Mouse (Mus musculus) MEL (cell line): Measurements from ENCODE around the gene Egfem1. TPM values are rescaled to one million over a fixed set of nuclear protein-coding genes. Genes with fewer than 3 reads are reported as not detected.

ENCODE experiments used
- DNase-seq: peaks from one replicate; pipeline ENCODE4 v3.0.0; 2011; ENCODE audit warnings: low read depth, low spot score
- H3K27ac ChIP-seq: 2 replicates; pipeline ENCODE4 v1.5.1; 2012; ENCODE audit warnings: low read depth, mild to moderate bottlenecking, control low read depth, low read length, moderate library complexity; ENCODE audit not compliant: control insufficient read depth
- H3K27me3 ChIP-seq, 2 experiments: fragments of 150-350 bp in 1 of 2; sonication (generic) in 1 of 2; 2 replicates each; pipeline ENCODE4 v1.6.1; 2012; ENCODE audit warnings: low read length in 2 of 2, mild to moderate bottlenecking in 2 of 2, improper control_type of control experiment in 1 of 2, moderate library complexity in 1 of 2; ENCODE audit not compliant: insufficient read depth in 2 of 2, control insufficient read depth in 1 of 2
- H3K36me3 ChIP-seq, 2 experiments: 2 replicates each; pipeline ENCODE4 v1.6.1; 2012 to 2014; ENCODE audit warnings: low read length in 2 of 2, improper control_type of control experiment in 1 of 2, inconsistent platforms in 1 of 2, mild to moderate bottlenecking in 1 of 2; ENCODE audit not compliant: insufficient read depth in 2 of 2, control insufficient read depth in 1 of 2
- H3K4me1 ChIP-seq, 2 experiments: fragments of 150-350 bp in 1 of 2; sonication (generic) in 1 of 2; 2 replicates each; pipeline ENCODE4 v1.6.1; 2012; ENCODE audit warnings: low read length in 2 of 2, improper control_type of control experiment in 1 of 2, mild to moderate bottlenecking in 1 of 2; ENCODE audit not compliant: insufficient read depth in 2 of 2, control insufficient read depth in 1 of 2
- H3K4me3 ChIP-seq, 2 experiments: fragments of 150-350 bp in 1 of 2; sonication (generic) in 1 of 2; 2 replicates each; pipeline ENCODE4 v1.5.1; 2012; ENCODE audit warnings: low read depth in 2 of 2, low read length in 2 of 2, mild to moderate bottlenecking in 2 of 2, moderate library complexity in 2 of 2, control low read depth in 1 of 2, improper control_type of control experiment in 1 of 2; ENCODE audit not compliant: control insufficient read depth in 1 of 2, insufficient read depth in 1 of 2
- H3K79me2 ChIP-seq: 2 replicates; pipeline ENCODE4 v1.6.1; 2012; ENCODE audit warnings: mild to moderate bottlenecking, low read length, moderate library complexity; ENCODE audit not compliant: control insufficient read depth, poor library complexity, insufficient read depth
- H3K9ac ChIP-seq: 2 replicates; pipeline ENCODE4 v1.6.1; 2012; ENCODE audit warnings: low read depth, mild to moderate bottlenecking, control low read depth, low read length, moderate library complexity; ENCODE audit not compliant: control insufficient read depth, poor library complexity, severe bottlenecking
- H3K9me3 ChIP-seq: fragments of 150-350 bp; sonication (generic); replicated peaks from 2 replicates; pipeline ENCODE4 v1.6.1; 2012; ENCODE audit warnings: mild to moderate bottlenecking, low read length, improper control_type of control experiment, moderate library complexity; ENCODE audit not compliant: insufficient read depth
- E2F4 ChIP-seq: IDR thresholded peaks from 2 replicates; pipeline ENCODE4 v1.6.1; 2011; ENCODE audit warnings: low read depth, low read length, improper control_type of control experiment, borderline replicate concordance
- GABPA ChIP-seq: IDR thresholded peaks from 2 replicates; pipeline ENCODE4 v1.6.1; 2012; ENCODE audit warnings: low read depth, mild to moderate bottlenecking, inconsistent platforms, low read length, improper control_type of control experiment, moderate library complexity
- GATA1 ChIP-seq: IDR thresholded peaks from 2 replicates; pipeline ENCODE4 v1.6.1; 2011; ENCODE audit warnings: low read depth, low read length, improper control_type of control experiment
- MAX ChIP-seq: IDR thresholded peaks from 2 replicates; pipeline ENCODE4 v1.6.1; 2011; ENCODE audit warnings: low read length, improper control_type of control experiment
- MEF2A ChIP-seq: IDR thresholded peaks from 2 replicates; pipeline ENCODE4 v1.6.1; 2014; ENCODE audit warnings: low read depth, mild to moderate bottlenecking, inconsistent platforms, low read length, improper control_type of control experiment; ENCODE audit not compliant: poor library complexity, insufficient replicate concordance, severe bottlenecking; ENCODE audit errors: extremely low read depth
- MXI1 ChIP-seq: IDR thresholded peaks from 2 replicates; pipeline ENCODE4 v1.6.1; 2011; ENCODE audit warnings: mild to moderate bottlenecking, low read depth, low read length, improper control_type of control experiment
- POLR2A ChIP-seq, 2 experiments: IDR thresholded peaks; 2 replicates each; pipeline ENCODE4 v1.6.1; 2011 to 2012; ENCODE audit warnings: low read length in 2 of 2, mild to moderate bottlenecking in 2 of 2, control low read depth in 1 of 2, improper control_type of control experiment in 1 of 2, low read depth in 1 of 2, moderate library complexity in 1 of 2; ENCODE audit not compliant: control insufficient read depth in 1 of 2, insufficient read depth in 1 of 2, poor library complexity in 1 of 2
- RAD21 ChIP-seq: IDR thresholded peaks from 2 replicates; pipeline ENCODE4 v1.6.1; 2011; ENCODE audit warnings: mild to moderate bottlenecking, low read depth, low read length, improper control_type of control experiment
- SIN3A ChIP-seq: IDR thresholded peaks from 2 replicates; pipeline ENCODE4 v1.6.1; 2012; ENCODE audit warnings: low read length, improper control_type of control experiment, inconsistent platforms
- SMC3 ChIP-seq: IDR thresholded peaks from 2 replicates; pipeline ENCODE4 v1.6.1; 2011; ENCODE audit warnings: low read depth, low read length, improper control_type of control experiment
- TAL1 ChIP-seq: IDR thresholded peaks from 2 replicates; pipeline ENCODE4 v1.6.1; 2012; ENCODE audit warnings: mild to moderate bottlenecking, inconsistent platforms, low read length, moderate library complexity, mixed read lengths
- TBP ChIP-seq: IDR thresholded peaks from 2 replicates; pipeline ENCODE4 v1.8.0; 2011; ENCODE audit warnings: low read depth, low read length, improper control_type of control experiment
- ZC3H11A ChIP-seq: IDR thresholded peaks from 2 replicates; pipeline ENCODE4 v1.6.1; 2012; ENCODE audit warnings: low read depth, mild to moderate bottlenecking, inconsistent platforms, low read length, improper control_type of control experiment
- ZMIZ1 ChIP-seq: IDR thresholded peaks from 2 replicates; pipeline ENCODE4 v1.6.1; 2012; ENCODE audit warnings: low read depth, mild to moderate bottlenecking, inconsistent platforms, low read length, improper control_type of control experiment, moderate library complexity
- polyA plus RNA-seq, 2 experiments: library from polyadenylated mRNA; stranded (reverse) in 1 of 2; unstranded in 1 of 2; fragments of >175 nt in 1 of 2; fragments of >200 nt in 1 of 2; gene quantifications; 2 replicates each; pipeline versions ENCODE4 v1.2.1 to v1.2.4; 2012; ENCODE audit warnings: low replicate concordance in 2 of 2, low read depth in 1 of 2; ENCODE audit not compliant: insufficient read length in 2 of 2, insufficient read depth in 1 of 2, missing spikeins in 1 of 2
- total RNA-seq: library from RNA; depleted of rRNA; stranded (reverse); fragments of 300-350 nt; gene quantifications from 2 replicates; pipeline ENCODE4 v1.2.3, GENCODE M21; 2012

The Egfem1 gene
- total and polyA plus RNA-seq, 3 experiments = not detected

GRCm38 (mm10) chr3:29036620-29037019 is 45.2 kb upstream of the Egfem1 start:
- Histone ChIP-seq H3K36me3 (no peaks in the 10 kb centered on the region), H3K27me3 (no peaks in the 10 kb centered on the region), H3K4me1 (no peaks in the 10 kb centered on the region), H3K9ac (no peak overlapping the region), H3K79me2 (no peaks in the 10 kb centered on the region), H3K27ac (no peak overlapping the region), H3K4me3 (no peak overlapping the region), H3K9me3 (no peaks in the 10 kb centered on the region)
- no peak for DNase-seq
- TF ChIP-seq POLR2A (IDR thresholded peaks at IDR 0.05; ENCODE audit: control insufficient read depth in 1 of 2, insufficient read depth in 1 of 2, low read depth in 1 of 2, low read length in 2 of 2, poor library complexity in 1 of 2) (no peak), MXI1 (no peak), RAD21 (no peak)

- no peaks in the 10 kb centered on the region for H3K9me3 ChIP-seq
- no peak overlapping the region for H3K4me3 ChIP-seq
- DNase-seq = no peak
- H3K27me3 ChIP-seq = no peaks in the 10 kb centered on the region
- no peaks in the 10 kb centered on the region for H3K79me2 ChIP-seq
- TF ChIP-seq TBP (no peak), GATA1 (no peak), SMC3 (no peak), SIN3A (no peak), E2F4 (no peak), MEF2A (no peak), ZMIZ1 (no peak), MAX (no peak)
- H3K36me3 ChIP-seq = no peaks in the 10 kb centered on the region
- H3K9ac ChIP-seq = no peak overlapping the region
- no peak overlapping the region for H3K27ac ChIP-seq
- H3K4me1 ChIP-seq = no peaks in the 10 kb centered on the region
Measured at GRCm38 (mm10) chr3:29040064-29040463, 41.8 kb upstream of the Egfem1 start.

GRCm38 (mm10) chr3:29046281-29046680 is 35.5 kb upstream of the Egfem1 start:
- no peak for TF ChIP-seq TAL1
- no peak for TF ChIP-seq MEF2A
- no peak for TF ChIP-seq GABPA
- no peak for TF ChIP-seq ZC3H11A
- no peak for TF ChIP-seq MXI1
- H3K36me3 ChIP-seq = no peaks in the 10 kb centered on the region
- H3K27ac ChIP-seq = no peak overlapping the region
- no peak overlapping the region for H3K4me3 ChIP-seq
- no peaks in the 10 kb centered on the region for H3K9me3 ChIP-seq
- no peak overlapping the region for H3K9ac ChIP-seq
- H3K27me3 ChIP-seq = no peaks in the 10 kb centered on the region
- no peaks in the 10 kb centered on the region for H3K4me1 ChIP-seq
- H3K79me2 ChIP-seq = no peaks in the 10 kb centered on the region
- no peak for DNase-seq
